Mouse (Mus musculus): Measurements from ENCODE around the gene Wdfy4.

DNA sequence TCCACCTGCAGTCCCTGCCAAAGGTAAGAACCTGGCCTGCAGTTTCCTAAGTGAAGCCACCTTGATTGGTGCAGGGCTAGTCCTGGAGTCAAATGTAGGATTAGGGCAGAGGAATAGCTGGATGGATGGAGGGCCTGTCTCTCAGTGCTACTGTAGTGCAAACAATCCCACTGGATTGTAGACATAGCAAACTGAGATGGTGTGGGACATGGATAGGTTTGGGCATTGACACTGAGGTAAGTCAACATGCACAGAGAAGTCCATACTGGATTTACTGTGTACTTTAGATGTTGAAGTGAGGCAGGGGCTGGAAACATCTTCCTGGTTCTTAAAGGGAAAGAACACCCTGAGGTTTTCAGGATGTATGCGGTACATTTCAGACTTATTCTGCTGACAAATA, 267.4 kb downstream of the Wdfy4 start:
- TF ChIP-seq CTCF (IDR thresholded peaks at IDR 0.05; ENCODE audit: extremely low read depth, insufficient read depth, insufficient read length, insufficient replicate concordance) (no peak), POLR2A (IDR thresholded peaks at IDR 0.05; ENCODE audit: low read depth, low read length) (no peak)
